In the genomic region with DNA sequence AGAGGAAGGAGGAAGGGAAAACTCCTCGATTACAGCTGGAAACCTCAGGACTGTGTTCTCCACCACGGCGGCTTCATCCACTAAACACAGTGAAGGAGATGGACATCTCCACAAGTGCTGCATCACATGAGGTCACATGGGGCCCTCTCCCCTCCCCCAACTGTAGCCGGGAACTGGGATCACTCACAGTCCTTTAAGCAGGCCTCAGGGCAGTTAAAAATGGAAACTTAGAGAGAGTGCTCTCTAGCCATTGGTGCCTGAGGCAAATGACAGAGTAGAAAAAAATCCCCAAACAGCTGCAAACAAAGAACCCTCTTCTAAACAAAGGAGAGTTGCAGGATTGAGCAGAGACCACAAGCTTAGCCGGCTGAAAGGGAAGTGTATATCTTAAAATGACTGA, we compare ENCODE assay signal across 8 mouse cellular contexts. TPM values are rescaled to one million over a fixed set of nuclear protein-coding genes. Genes with fewer than 3 reads are reported as not detected.
DNase-seq lines count a peak whose midpoint lies in the region; ATAC-seq and TF ChIP-seq lines count a peak whose summit lies in the region.

No protein-coding gene starts in this region.

- no peaks in the 10 kb centered on the region for H3K79me2 ChIP-seq in myocyte (ENCODE audit: control insufficient read depth, insufficient read depth)

- WGBS in embryonic facial prominence, embryonic 10.5 days, result 37% methylated on average over 5 of the region's 5 CpGs
- 27% methylated on average over 5 of the region's 5 CpGs for WGBS in heart, embryonic 16.5 days

- peak overlapping the region; percentile 69 for H3K27ac ChIP-seq in embryonic facial prominence, embryonic 10.5 days (replicated peaks)
- H3K27ac ChIP-seq in heart, embryonic 16.5 days (ENCODE audit: low read length), result peak overlapping the region; percentile 66

- H3K36me3 ChIP-seq in embryonic facial prominence, embryonic 10.5 days (replicated peaks), result peaks cover 46% of the 10 kb centered on the region
- peaks cover 32% of the 10 kb centered on the region for H3K36me3 ChIP-seq in heart, embryonic 16.5 days (ENCODE audit: control insufficient read depth, insufficient read depth)
- H3K36me3 ChIP-seq in myocyte (ENCODE audit: control insufficient read depth, insufficient read depth), result no peaks in the 10 kb centered on the region

- H3ac ChIP-seq in myocyte (ENCODE audit: control insufficient read depth, insufficient read length), result no peak overlapping the region

- no peaks in the 10 kb centered on the region for H3K9me3 ChIP-seq in embryonic facial prominence, embryonic 10.5 days
- no peaks in the 10 kb centered on the region for H3K9me3 ChIP-seq in heart, embryonic 16.5 days (replicated peaks; ENCODE audit: control insufficient read depth, low read length)

- 0 out of 2 replicates have a peak overlapping the region, but pooled peaks have one; percentile 1 for H3K4me2 ChIP-seq in heart, embryonic 16.5 days (ENCODE audit: low read depth, low read length)
- H3K4me2 ChIP-seq in myocyte (ENCODE audit: low read depth), result peak overlapping the region; percentile 41

- H3K9ac ChIP-seq in heart, embryonic 16.5 days (ENCODE audit: low read length), result no peak overlapping the region; the same call in 1 of the 2 replicates

- ATAC-seq in heart, embryonic 16.5 days (replicated peaks; ENCODE audit: extremely low read depth, insufficient read depth, low FRiP score), result peak; percentile 70

- peak; percentile 56 for DNase-seq in lung, postnatal 10 days
- DNase-seq in lung, adult 18-20 months, result no peak
- peak; percentile 63 for DNase-seq in embryonic facial prominence, embryonic 10.5 days (ENCODE audit: low spot score)
- DNase-seq in liver, result no peak
- no peak for DNase-seq in kidney, postnatal 25 days
- DNase-seq in ovary, postnatal 36 days (ENCODE audit: low spot score), result no peak

- no peak overlapping the region for H3K4me3 ChIP-seq in embryonic facial prominence, embryonic 10.5 days
- no peak overlapping the region for H3K4me3 ChIP-seq in heart, embryonic 16.5 days (ENCODE audit: low read length)
- no peak overlapping the region for H3K4me3 ChIP-seq in myocyte

- peaks cover 16% of the 10 kb centered on the region for H3K4me1 ChIP-seq in embryonic facial prominence, embryonic 10.5 days
- H3K4me1 ChIP-seq in heart, embryonic 16.5 days (ENCODE audit: control insufficient read depth, insufficient read depth, low read length), result peaks cover 16% of the 10 kb centered on the region

- H3K27me3 ChIP-seq in embryonic facial prominence, embryonic 10.5 days (replicated peaks; ENCODE audit: low read depth, poor library complexity, severe bottlenecking), result no peaks in the 10 kb centered on the region
- no peaks in the 10 kb centered on the region for H3K27me3 ChIP-seq in heart, embryonic 16.5 days (ENCODE audit: control insufficient read depth, insufficient read depth, low read length)
- H3K27me3 ChIP-seq in myocyte (ENCODE audit: control insufficient read depth, insufficient read depth, insufficient read length), result no peaks in the 10 kb centered on the region

- no peak for TF ChIP-seq POLR2A in myocyte (IDR thresholded peaks at IDR 0.05; ENCODE audit: insufficient read length, low read depth)

TF ChIP-seq in myocyte, 11 proteins besides CTCF, POLR2A, EP300 and RAD21:
- no peak for TF ChIP-seq MAX (IDR thresholded peaks at IDR 0.05; ENCODE audit: low read depth)
- TF ChIP-seq MYOD1 (IDR thresholded peaks at IDR 0.05; ENCODE audit: control insufficient read depth in 1 of 3, insufficient read length in 2 of 3, low read depth in 2 of 3), result peak in 2 of 3 experiments; percentile 18 to 59
- peak in 1 of 3 experiments; percentile 49 for TF ChIP-seq MYOG (IDR thresholded peaks at IDR 0.05; ENCODE audit: control insufficient read depth in 1 of 3, insufficient read depth in 1 of 3, insufficient read length in 2 of 3, low read depth in 2 of 3)
- peak; percentile 62 for TF ChIP-seq USF1 (IDR thresholded peaks at IDR 0.05; ENCODE audit: low read depth)

RNA-seq across cellular contexts. Expression of a gene that starts 8.6 kb away (rescaled TPM):
- polyA plus RNA-seq in embryonic facial prominence, embryonic 10.5 days (2016; fragmentation: Nextera tagmentation; extraction: Ambion mirVana), result 0.05 and 0.09 TPM in 2 replicates
- 0.04 and 0.07 TPM in 2 replicates for polyA plus RNA-seq in heart, embryonic 16.5 days (2015; fragmentation: Nextera tagmentation; extraction: Ambion mirVana)
- polyA plus RNA-seq in myocyte (2012; fragmentation: generic; extraction: Trizol), result 0.12 TPM

RNA-seq across cellular contexts. Expression of a gene that starts 15.1 kb away (rescaled TPM):
- polyA plus RNA-seq in embryonic facial prominence, embryonic 10.5 days (2016; fragmentation: Nextera tagmentation; extraction: Ambion mirVana), result 16.0 and 16.5 TPM in 2 replicates
- 16.0 and 17.5 TPM in 2 replicates for polyA plus RNA-seq in heart, embryonic 16.5 days (2015; fragmentation: Nextera tagmentation; extraction: Ambion mirVana)
- 21.9 TPM for polyA plus RNA-seq in myocyte (2012; fragmentation: generic; extraction: Trizol)

RNA-seq across cellular contexts. Expression of a gene that starts 37.6 kb away (rescaled TPM):
- polyA plus RNA-seq in embryonic facial prominence, embryonic 10.5 days (2016; fragmentation: Nextera tagmentation; extraction: Ambion mirVana), result 0.21 and 0.22 TPM in 2 replicates
- polyA plus RNA-seq in heart, embryonic 16.5 days (2015; fragmentation: Nextera tagmentation; extraction: Ambion mirVana), result 51.4 and 58.4 TPM in 2 replicates
- 106 TPM for polyA plus RNA-seq in myocyte (2012; fragmentation: generic; extraction: Trizol)

RNA-seq across cellular contexts. Expression of a gene that starts 53.0 kb away (rescaled TPM):
- polyA plus RNA-seq in embryonic facial prominence, embryonic 10.5 days (2016; fragmentation: Nextera tagmentation; extraction: Ambion mirVana), result 1.8 and 2.0 TPM in 2 replicates
- 1.3 and 1.5 TPM in 2 replicates for polyA plus RNA-seq in heart, embryonic 16.5 days (2015; fragmentation: Nextera tagmentation; extraction: Ambion mirVana)
- polyA plus RNA-seq in myocyte (2012; fragmentation: generic; extraction: Trizol), result 13.1 TPM

Comparison
In these comparisons a context has a peak if more than half of its experiments do, and no peak if none do; other contexts are left out.
1. DNase-seq: peak in lung, postnatal 10 days (single experiment) and embryonic facial prominence, embryonic 10.5 days (single experiment); none in lung, adult 18-20 months (0 of 2), liver (single experiment), kidney, postnatal 25 days (0 of 2) and ovary, postnatal 36 days (single experiment).
2. RNA of a gene that starts 37.6 kb away (polyA plus RNA-seq): 106 TPM in myocyte (single experiment) and 51.4 to 58.4 TPM in heart, embryonic 16.5 days; 0.21 to 0.22 TPM in embryonic facial prominence, embryonic 10.5 days; every median in the first group is over 10 times any median in the second.